In the genomic region with DNA sequence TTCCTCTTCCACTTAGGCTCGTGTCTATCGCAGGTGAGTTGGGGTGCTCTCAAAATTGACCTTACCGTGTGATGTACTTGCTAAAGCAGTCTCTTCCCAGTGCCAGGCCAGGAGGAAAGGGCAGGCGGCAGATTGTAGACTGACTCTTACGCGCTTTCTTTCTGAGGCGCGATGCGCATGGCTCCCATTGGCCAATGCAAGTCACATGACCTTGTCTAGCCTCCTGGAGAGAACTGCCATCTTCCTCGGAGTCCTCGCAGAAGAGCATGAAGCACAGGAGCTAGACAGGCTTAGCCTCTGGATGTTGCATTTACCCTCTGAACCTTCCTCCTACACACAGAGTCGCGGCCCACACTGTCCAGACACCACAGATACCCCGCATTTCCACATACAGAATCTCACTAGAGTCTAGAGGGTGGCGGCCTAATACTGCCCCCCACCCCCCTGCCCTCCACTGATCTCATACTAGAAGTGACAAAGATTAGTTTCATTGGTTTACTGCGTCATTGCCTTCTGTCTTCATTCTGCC, we compare ENCODE assay signal across 11 mouse cellular contexts.
DNase-seq lines count a peak whose midpoint lies in the region; ATAC-seq and TF ChIP-seq lines count a peak whose summit lies in the region.
"Had no signal": no experiment of that assay in that cellular context is flagged by ENCODE, and none has a peak within 500 bp of the region (broad histone marks: within the 10 kb centered on the region; RNA-seq: fewer than 3 reads in every experiment).

No protein-coding gene starts in this region.

- no peaks in the 10 kb centered on the region for H3K9me3 ChIP-seq in lung, embryonic 14.5 days (ENCODE audit: low read depth, low read length)
- H3K9me3 ChIP-seq in heart, postnatal 0 days (replicated peaks; ENCODE audit: control insufficient read depth, low read length) = no peaks in the 10 kb centered on the region
- H3K9me3 ChIP-seq: neural tube, embryonic 13.5 days had no signal

- H3K27me3 ChIP-seq in heart, adult 2 months (ENCODE audit: control insufficient read depth, insufficient read depth, low read length) = no peaks in the 10 kb centered on the region
- no peaks in the 10 kb centered on the region for H3K27me3 ChIP-seq in lung, embryonic 14.5 days (ENCODE audit: insufficient read depth, low read length)
- H3K27me3 ChIP-seq in heart, postnatal 0 days (ENCODE audit: control insufficient read depth, insufficient read depth, low read length) = peaks cover 6% of the 10 kb centered on the region; the same call in 1 of the 2 replicates
- H3K27me3 ChIP-seq: megakaryocyte, embryonic 14.5 days had no signal

- H3K9ac ChIP-seq in heart, adult 2 months (ENCODE audit: low read depth, low read length) = no peak overlapping the region
- no peak overlapping the region for H3K9ac ChIP-seq in lung, embryonic 14.5 days
- no peak overlapping the region for H3K9ac ChIP-seq in heart, postnatal 0 days (replicated peaks; ENCODE audit: low read depth, low read length)
- H3K9ac ChIP-seq: neural tube, embryonic 13.5 days had no signal

- no peaks in the 10 kb centered on the region for H3K36me3 ChIP-seq in heart, adult 2 months (ENCODE audit: control insufficient read depth, insufficient read depth, low read length)
- H3K36me3 ChIP-seq in lung, embryonic 14.5 days (ENCODE audit: insufficient read depth) = no peaks in the 10 kb centered on the region
- H3K36me3 ChIP-seq in heart, postnatal 0 days (replicated peaks; ENCODE audit: control insufficient read depth, insufficient read depth, low read length) = no peaks in the 10 kb centered on the region
- H3K36me3 ChIP-seq: neural tube, embryonic 13.5 days had no signal

- no peak for TF ChIP-seq EP300 in heart, adult 2 months (IDR thresholded peaks at IDR 0.05; ENCODE audit: insufficient read depth, low read depth, low read length)
- no peak for TF ChIP-seq EP300 in heart, postnatal 0 days (IDR thresholded peaks at IDR 0.05; ENCODE audit: low read depth)

- ATAC-seq in lung, embryonic 14.5 days (ENCODE audit: insufficient read depth) = peak; percentile 76; the same call in 1 of the 2 replicates
- ATAC-seq in heart, postnatal 0 days (ENCODE audit: insufficient read depth, low read depth) = peak; percentile 30

- peak; percentile 2 to 17 for DNase-seq in heart, adult 2 months
- DNase-seq in heart, postnatal 25 days (ENCODE audit: low spot score) = no peak
- DNase-seq in lung, embryonic 14.5 days = no peak
- no peak for DNase-seq in lung, postnatal 25 days (ENCODE audit: low spot score)
- peak; percentile 68 for DNase-seq in R1 (ENCODE audit: low read depth, low spot score)
- DNase-seq in heart, postnatal 0 days (ENCODE audit: low spot score) = no peak
- DNase-seq in right cerebral cortex, postnatal 4 days = no peak
- DNase-seq in embryo, embryonic 9.5 days (ENCODE audit: extremely low spot score) = no peak

- H3K4me3 ChIP-seq in heart, adult 2 months = no peak overlapping the region
- H3K4me3 ChIP-seq in lung, embryonic 14.5 days (ENCODE audit: low read depth, low read length) = no peak overlapping the region
- no peak overlapping the region for H3K4me3 ChIP-seq in heart, postnatal 0 days (ENCODE audit: low read depth, low read length)
- H3K4me3 ChIP-seq: megakaryocyte, embryonic 14.5 days; neural tube, embryonic 13.5 days had no signal

- 90% methylated on average over 16 of the region's 16 CpGs for WGBS in heart, adult 2 months
- WGBS in lung, embryonic 14.5 days = 87% methylated on average over 16 of the region's 16 CpGs
- 83% methylated on average over 16 of the region's 16 CpGs for WGBS in heart, postnatal 0 days

- no peak for TF ChIP-seq POLR2A in heart, adult 2 months (IDR thresholded peaks at IDR 0.05; ENCODE audit: insufficient read depth, low read depth, low read length)

- no peak overlapping the region for H3K4me2 ChIP-seq in lung, embryonic 14.5 days
- no peak overlapping the region for H3K4me2 ChIP-seq in heart, postnatal 0 days (ENCODE audit: low read depth, low read length)
- H3K4me2 ChIP-seq: liver, embryonic 11.5 days; neural tube, embryonic 13.5 days had no signal

- peaks cover 2% of the 10 kb centered on the region for H3K4me1 ChIP-seq in heart, adult 2 months (ENCODE audit: control insufficient read depth, insufficient read depth, low read length)
- no peaks in the 10 kb centered on the region for H3K4me1 ChIP-seq in lung, embryonic 14.5 days (ENCODE audit: insufficient read depth)
- H3K4me1 ChIP-seq in heart, postnatal 0 days (ENCODE audit: control insufficient read depth, insufficient read depth) = peaks cover 7% of the 10 kb centered on the region
- H3K4me1 ChIP-seq: megakaryocyte, embryonic 14.5 days had no signal

- no peaks in the 10 kb centered on the region for H3K79me2 ChIP-seq in heart, adult 2 months (replicated peaks; ENCODE audit: control insufficient read depth, insufficient read depth, low read length)

- intact Hi-C loops in heart, adult 2 months (cut with DNase I) = loop anchor here (5.0 to 10.0 kb wide), 4 partner anchors 300 to 770 kb away; no protein-coding TSS in a partner anchor
- intact Hi-C loops in heart, postnatal 25 days (cut with DNase I) = loop anchor here (5.0 kb wide), 2 partner anchors 303 to 348 kb away; partner anchors contain the start of gene Cdh13

- no peak overlapping the region for H3K27ac ChIP-seq in heart, adult 2 months
- H3K27ac ChIP-seq in lung, embryonic 14.5 days (ENCODE audit: low read depth) = no peak overlapping the region
- no peak overlapping the region; the same call in 1 of the 2 replicates for H3K27ac ChIP-seq in heart, postnatal 0 days (ENCODE audit: low read depth)
- H3K27ac ChIP-seq: neural tube, embryonic 13.5 days had no signal

- no peak for TF ChIP-seq CTCF in heart, adult 2 months (IDR thresholded peaks at IDR 0.05)
- no peak for TF ChIP-seq CTCF in lung, embryonic 14.5 days (IDR thresholded peaks at IDR 0.05; ENCODE audit: low read depth)
- TF ChIP-seq CTCF in heart, postnatal 0 days (IDR thresholded peaks at IDR 0.05; ENCODE audit: low read depth) = no peak

Comparison
In these comparisons a context has a peak if more than half of its experiments do, and no peak if none do; other contexts are left out.
1. DNase-seq: peak in heart, adult 2 months (2 of 2) and R1 (single experiment); none in heart, postnatal 25 days (single experiment), lung, embryonic 14.5 days (single experiment), lung, postnatal 25 days (single experiment), heart, postnatal 0 days (single experiment), right cerebral cortex, postnatal 4 days (single experiment) and embryo, embryonic 9.5 days (single experiment).